Mouse (Mus musculus): ENCODE measurements around the gene Pex10. TPM values are rescaled to one million over a fixed set of nuclear protein-coding genes. Genes with fewer than 3 reads are reported as not detected.

Gene Pex10
- polyA plus RNA-seq, 1 experiment from 2014 or later = 9.4 TPM

- H3K27ac ChIP-seq (ENCODE audit: low read depth) = peak overlapping the region; percentile 93
- peak overlapping the region; percentile 35; the same call in 1 of the 2 replicates for H3K9ac ChIP-seq
Measured at GRCm38 (mm10) chr4:155063895-155064294, 2.9 kb upstream of the Pex10 start.

GRCm38 (mm10) chr4:155064474-155064873 is 2.3 kb upstream of the Pex10 start:
- no peaks in the 10 kb centered on the region for H3K27me3 ChIP-seq (ENCODE audit: insufficient read depth, low read length)
- H3K9me3 ChIP-seq (ENCODE audit: low read depth, low read length) = no peaks in the 10 kb centered on the region
- no peak overlapping the region for H3K9ac ChIP-seq
- WGBS = 33% methylated on average over 2 of the region's 2 CpGs
- ATAC-seq (ENCODE audit: insufficient read depth) = no peak
- H3K4me1 ChIP-seq (ENCODE audit: insufficient read depth) = peaks cover 3% of the 10 kb centered on the region
- peak; percentile 26 for DNase-seq
- H3K27ac ChIP-seq (ENCODE audit: low read depth) = peak overlapping the region; percentile 93
- H3K36me3 ChIP-seq (ENCODE audit: insufficient read depth) = peaks cover 13% of the 10 kb centered on the region
- peak; percentile 52 for TF ChIP-seq CTCF (IDR thresholded peaks at IDR 0.05; ENCODE audit: low read depth)
- H3K4me3 ChIP-seq (ENCODE audit: low read depth, low read length) = no peak overlapping the region
- peak overlapping the region; percentile 27 for H3K4me2 ChIP-seq

More at GRCm38 (mm10) chr4:155063895-155064294, 2.9 kb upstream of the Pex10 start:
- Histone ChIP-seq H3K4me3 (ENCODE audit: low read depth, low read length) (peak overlapping the region; percentile 15), H3K36me3 (ENCODE audit: insufficient read depth) (peaks cover 7% of the 10 kb centered on the region), H3K4me2 (peak overlapping the region; percentile 53), H3K27me3 (ENCODE audit: insufficient read depth, low read length) (no peaks in the 10 kb centered on the region), H3K4me1 (ENCODE audit: insufficient read depth) (peaks cover 3% of the 10 kb centered on the region), H3K9me3 (ENCODE audit: low read depth, low read length) (no peaks in the 10 kb centered on the region)
- no peak for TF ChIP-seq CTCF (IDR thresholded peaks at IDR 0.05; ENCODE audit: low read depth)
- DNase-seq (peak; percentile 78), ATAC-seq (ENCODE audit: insufficient read depth) (peak; percentile 57)
- WGBS = 23% methylated on average over 3 of the region's 3 CpGs

GRCm38 (mm10) chr4:155065970-155066833 is 614 bp upstream of the Pex10 start:
- peak; percentile 99 for DNase-seq
- peak overlapping the region; percentile 69 for H3K4me3 ChIP-seq (ENCODE audit: low read depth, low read length)
- H3K4me1 ChIP-seq (ENCODE audit: insufficient read depth) = peaks cover 3% of the 10 kb centered on the region
- peak overlapping the region; percentile 36 for H3K9ac ChIP-seq
- H3K27me3 ChIP-seq (ENCODE audit: insufficient read depth, low read length) = no peaks in the 10 kb centered on the region
- peak; percentile 50 for ATAC-seq (ENCODE audit: insufficient read depth)
- WGBS = 4% methylated on average over 15 of the region's 15 CpGs
- H3K4me2 ChIP-seq = peak overlapping the region; percentile 89
- no peaks in the 10 kb centered on the region for H3K9me3 ChIP-seq (ENCODE audit: low read depth, low read length)
- H3K36me3 ChIP-seq (ENCODE audit: insufficient read depth) = peaks cover 30% of the 10 kb centered on the region
- TF ChIP-seq CTCF (IDR thresholded peaks at IDR 0.05; ENCODE audit: low read depth) = peak; percentile 90
- peak overlapping the region; percentile 80 for H3K27ac ChIP-seq (ENCODE audit: low read depth)

- no peak for DNase-seq
- peaks cover 52% of the 10 kb centered on the region for H3K36me3 ChIP-seq (ENCODE audit: insufficient read depth)
- peaks cover 3% of the 10 kb centered on the region; the same call in 1 of the 2 replicates for H3K4me1 ChIP-seq (ENCODE audit: insufficient read depth)
- WGBS = 92% methylated on average over 20 of the region's 20 CpGs
- peak overlapping the region; percentile 89 for H3K4me2 ChIP-seq
- no peak for TF ChIP-seq CTCF (IDR thresholded peaks at IDR 0.05; ENCODE audit: low read depth)
- H3K4me3 ChIP-seq (ENCODE audit: low read depth, low read length) = 0 out of 2 replicates have a peak overlapping the region, but pooled peaks have one; percentile 69
- H3K9ac ChIP-seq = 0 out of 2 replicates have a peak overlapping the region, but pooled peaks have one; percentile 72
- no peaks in the 10 kb centered on the region for H3K27me3 ChIP-seq (ENCODE audit: insufficient read depth, low read length)
- no peaks in the 10 kb centered on the region for H3K9me3 ChIP-seq (ENCODE audit: low read depth, low read length)
- no peak overlapping the region for H3K27ac ChIP-seq (ENCODE audit: low read depth)
- ATAC-seq (ENCODE audit: insufficient read depth) = no peak
Measured at GRCm38 (mm10) chr4:155068357-155068972, 1.6 kb downstream of the Pex10 start.

- H3K4me2 ChIP-seq = no peak overlapping the region
- DNase-seq (peak; percentile 50), ATAC-seq (ENCODE audit: insufficient read depth) (no peak)
- no peaks in the 10 kb centered on the region for H3K27me3 ChIP-seq (ENCODE audit: insufficient read depth, low read length)
- peaks cover 59% of the 10 kb centered on the region for H3K36me3 ChIP-seq (ENCODE audit: insufficient read depth)
- peak; percentile 52 for TF ChIP-seq CTCF (IDR thresholded peaks at IDR 0.05; ENCODE audit: low read depth)
- no peaks in the 10 kb centered on the region for H3K9me3 ChIP-seq (ENCODE audit: low read depth, low read length)
- H3K27ac ChIP-seq (ENCODE audit: low read depth) = no peak overlapping the region
- peaks cover 3% of the 10 kb centered on the region; the same call in 1 of the 2 replicates for H3K4me1 ChIP-seq (ENCODE audit: insufficient read depth)
- 79% methylated on average over 6 of the region's 6 CpGs for WGBS
- H3K4me3 ChIP-seq (ENCODE audit: low read depth, low read length) = no peak overlapping the region
- H3K9ac ChIP-seq = no peak overlapping the region
Measured at GRCm38 (mm10) chr4:155069191-155069590, 2.4 kb downstream of the Pex10 start.

DNA sequence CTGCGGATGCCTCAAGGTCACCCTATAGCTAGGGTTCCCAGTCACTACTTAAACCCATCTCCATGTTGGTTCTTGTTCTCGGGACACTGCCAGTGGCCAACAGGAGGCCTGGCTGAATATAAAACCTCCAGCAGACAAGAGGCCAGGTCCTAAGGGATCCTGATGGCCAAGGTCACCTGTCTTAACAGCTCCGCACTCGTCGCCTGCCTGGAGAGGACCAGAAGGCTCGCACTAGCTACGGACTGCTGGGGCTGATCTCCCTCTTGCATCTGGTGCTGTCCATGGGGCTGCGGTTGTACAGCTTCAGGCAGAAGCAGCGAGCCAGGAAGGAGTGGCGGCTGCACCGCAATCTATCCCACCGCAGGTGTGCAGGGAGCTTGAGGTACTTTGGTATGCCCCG is 3.4 kb downstream of the Pex10 start:
- no peaks in the 10 kb centered on the region for H3K27me3 ChIP-seq (ENCODE audit: insufficient read depth, low read length)
- DNase-seq (no peak), ATAC-seq (ENCODE audit: insufficient read depth) (no peak)
- peaks cover 3% of the 10 kb centered on the region; the same call in 1 of the 2 replicates for H3K4me1 ChIP-seq (ENCODE audit: insufficient read depth)
- no peaks in the 10 kb centered on the region for H3K9me3 ChIP-seq (ENCODE audit: low read depth, low read length)
- no peak overlapping the region for H3K27ac ChIP-seq (ENCODE audit: low read depth)
- WGBS = 89% methylated on average over 13 of the region's 13 CpGs
- H3K36me3 ChIP-seq (ENCODE audit: insufficient read depth) = peaks cover 69% of the 10 kb centered on the region
- no peak overlapping the region for H3K9ac ChIP-seq
- no peak overlapping the region for H3K4me2 ChIP-seq
- no peak for TF ChIP-seq CTCF (IDR thresholded peaks at IDR 0.05; ENCODE audit: low read depth)
- no peak overlapping the region for H3K4me3 ChIP-seq (ENCODE audit: low read depth, low read length)

DNA sequence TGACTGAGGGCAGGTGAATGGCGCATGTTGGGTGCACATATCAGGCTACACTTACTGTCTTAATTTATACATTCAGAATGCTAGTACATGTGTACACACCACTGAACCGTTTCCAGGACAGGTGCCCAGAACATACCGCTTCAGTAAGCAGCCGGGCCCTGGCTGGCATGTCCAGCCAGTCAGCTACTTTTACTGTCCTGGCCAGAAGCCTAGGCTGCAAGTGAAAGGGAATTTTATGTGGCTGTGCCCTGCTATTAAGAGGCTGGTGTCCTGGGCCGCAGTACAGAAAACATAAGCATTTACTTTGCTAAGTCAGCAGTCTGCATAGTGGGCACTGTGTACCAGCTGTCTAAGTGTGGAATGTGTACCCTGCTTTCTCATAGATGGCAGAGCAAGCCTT is 4.1 kb downstream of the Pex10 start:
- Histone ChIP-seq H3K36me3 (ENCODE audit: insufficient read depth) (peaks cover 76% of the 10 kb centered on the region), H3K4me3 (ENCODE audit: low read depth, low read length) (no peak overlapping the region), H3K9ac (no peak overlapping the region), H3K9me3 (ENCODE audit: low read depth, low read length) (no peaks in the 10 kb centered on the region), H3K4me1 (ENCODE audit: insufficient read depth) (peaks cover 3% of the 10 kb centered on the region; the same call in 1 of the 2 replicates), H3K27ac (ENCODE audit: low read depth) (no peak overlapping the region), H3K27me3 (ENCODE audit: insufficient read depth, low read length) (no peaks in the 10 kb centered on the region), H3K4me2 (no peak overlapping the region)
- WGBS = 87% methylated on average over 5 of the region's 5 CpGs
- TF ChIP-seq CTCF (IDR thresholded peaks at IDR 0.05; ENCODE audit: low read depth) = no peak
- no peak for DNase-seq
- no peak for ATAC-seq (ENCODE audit: insufficient read depth)

Measured in lung, embryonic 14.5 days (tissue).